Comparison of ENCODE assay signal across 8 mouse cellular contexts in the genomic region with DNA sequence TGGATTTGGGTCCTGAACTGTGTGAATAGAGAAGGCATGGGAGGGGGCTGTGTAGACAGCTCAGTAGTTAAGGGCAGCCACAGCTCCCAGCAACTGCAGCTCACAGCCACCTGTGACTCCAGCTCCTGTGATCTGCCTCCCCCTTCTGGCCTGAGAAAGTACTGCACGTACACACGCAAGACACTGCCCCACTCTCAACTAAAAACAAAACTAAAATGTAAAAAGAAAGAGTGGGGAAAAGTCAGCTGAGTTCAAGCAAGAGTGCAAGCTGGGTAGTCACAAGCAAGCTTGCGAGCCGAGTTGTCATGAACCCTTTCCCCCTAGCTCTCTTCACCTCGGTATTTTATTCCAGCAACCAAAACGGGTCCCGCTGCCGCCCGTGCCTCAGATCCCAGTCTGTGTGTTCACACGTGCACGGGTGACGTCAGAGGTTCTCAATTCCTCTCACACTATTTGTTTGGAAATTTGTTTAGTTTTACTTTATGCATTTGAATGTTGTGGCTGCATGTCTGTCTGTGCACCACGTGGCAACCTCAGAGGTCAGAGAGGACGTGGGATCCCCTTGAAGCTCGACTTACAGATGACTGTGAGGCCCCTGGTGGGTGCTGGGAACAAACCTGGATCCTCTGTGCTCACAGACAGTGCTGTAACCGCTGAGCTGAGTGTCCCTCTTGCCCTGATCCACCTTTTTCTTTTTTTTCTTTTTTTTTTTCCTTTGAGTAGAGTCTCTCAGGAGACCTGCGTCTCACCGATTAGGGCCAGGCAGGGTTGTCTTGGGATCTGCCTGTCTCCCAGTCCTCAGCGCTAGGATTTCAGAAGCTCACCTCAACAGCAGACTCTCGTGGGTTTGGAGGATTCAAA. TPM values are rescaled to one million over a fixed set of nuclear protein-coding genes. Genes with fewer than 3 reads are reported as not detected.
DNase-seq lines count a peak whose midpoint lies in the region; ATAC-seq and TF ChIP-seq lines count a peak whose summit lies in the region.

No protein-coding gene starts in this region.

- peak overlapping the region; percentile 38 for H3K4me3 ChIP-seq in embryonic fibroblast, embryonic 13.5 days (ENCODE audit: insufficient read depth, low read length)
- H3K4me3 ChIP-seq in heart, embryonic 12.5 days = peak overlapping the region; percentile 41
- H3K4me3 ChIP-seq in kidney, embryonic 16.5 days (ENCODE audit: low read length) = peak overlapping the region; percentile 44
- H3K4me3 ChIP-seq in liver, adult 2 months (ENCODE audit: insufficient read depth, low read depth, low read length) = peak overlapping the region; percentile 34

- H3K79me2 ChIP-seq in liver, adult 2 months (ENCODE audit: control insufficient read depth, insufficient read depth, low read length) = no peaks in the 10 kb centered on the region

- peaks cover 69% of the 10 kb centered on the region for H3K27me3 ChIP-seq in heart, embryonic 12.5 days (replicated peaks)
- H3K27me3 ChIP-seq in kidney, embryonic 16.5 days (ENCODE audit: insufficient read depth, low read length) = peaks cover 54% of the 10 kb centered on the region
- H3K27me3 ChIP-seq in liver, adult 2 months (ENCODE audit: control insufficient read depth, insufficient read depth, low read length) = no peaks in the 10 kb centered on the region

- H3K36me3 ChIP-seq in heart, embryonic 12.5 days = no peaks in the 10 kb centered on the region
- H3K36me3 ChIP-seq in kidney, embryonic 16.5 days (ENCODE audit: insufficient read depth, low read length) = no peaks in the 10 kb centered on the region
- H3K36me3 ChIP-seq in liver, adult 2 months (ENCODE audit: control insufficient read depth, insufficient read depth, low read length) = no peaks in the 10 kb centered on the region

- H3K9me3 ChIP-seq in heart, embryonic 12.5 days (replicated peaks) = no peaks in the 10 kb centered on the region
- no peaks in the 10 kb centered on the region for H3K9me3 ChIP-seq in kidney, embryonic 16.5 days (ENCODE audit: low read length)

- no peak overlapping the region for H3K27ac ChIP-seq in embryonic fibroblast, embryonic 13.5 days (ENCODE audit: insufficient read depth, low read length)
- H3K27ac ChIP-seq in heart, embryonic 12.5 days (ENCODE audit: poor library complexity, severe bottlenecking) = no peak overlapping the region
- H3K27ac ChIP-seq in kidney, embryonic 16.5 days (ENCODE audit: low read length) = no peak overlapping the region
- no peak overlapping the region for H3K27ac ChIP-seq in liver, adult 2 months (replicated peaks; ENCODE audit: insufficient read depth, low read depth, low read length)

- peak overlapping the region; percentile 75 for H3K4me2 ChIP-seq in heart, embryonic 12.5 days
- peak overlapping the region; percentile 68 for H3K4me2 ChIP-seq in kidney, embryonic 16.5 days (replicated peaks; ENCODE audit: low read depth, low read length)

- TF ChIP-seq POLR2A in embryonic fibroblast, embryonic 13.5 days (IDR thresholded peaks at IDR 0.05; ENCODE audit: low read depth, low read length) = no peak
- TF ChIP-seq POLR2A in liver, adult 2 months (IDR thresholded peaks at IDR 0.05; ENCODE audit: extremely low read depth, insufficient read depth, low read length) = no peak

- peak; percentile 80 for DNase-seq in 416B (ENCODE audit: low read depth)
- peak; percentile 45 to 67 for DNase-seq in adrenal gland, postnatal 4 days (ENCODE audit: low spot score in 2 of 2)
- peak; percentile 57 for DNase-seq in liver, adult 2 months (ENCODE audit: extremely low read depth, low read depth, low spot score)
- DNase-seq in spleen, postnatal 36 days (ENCODE audit: low spot score in 2 of 2) = peak; percentile 74 to 75

- H3K4me1 ChIP-seq in embryonic fibroblast, embryonic 13.5 days (ENCODE audit: control insufficient read depth, insufficient read depth, low read length) = no peaks in the 10 kb centered on the region
- peaks cover 18% of the 10 kb centered on the region for H3K4me1 ChIP-seq in heart, embryonic 12.5 days (replicated peaks)
- 0 out of 2 replicates have a peak, but pooled peaks cover 7% of the 10 kb centered on the region for H3K4me1 ChIP-seq in kidney, embryonic 16.5 days (ENCODE audit: insufficient read depth, low read length)
- no peaks in the 10 kb centered on the region for H3K4me1 ChIP-seq in liver, adult 2 months (ENCODE audit: control insufficient read depth, insufficient read depth, low read length)

- 7% methylated on average over 20 of the region's 20 CpGs for WGBS in heart, embryonic 12.5 days
- WGBS in kidney, embryonic 16.5 days = 6% methylated on average over 20 of the region's 20 CpGs
- WGBS in liver, adult 2 months = 14% methylated on average over 20 of the region's 20 CpGs

- peak overlapping the region; percentile 59; the same call in 1 of the 2 replicates for H3K9ac ChIP-seq in heart, embryonic 12.5 days
- H3K9ac ChIP-seq in kidney, embryonic 16.5 days (replicated peaks; ENCODE audit: low read length) = 0 out of 2 replicates have a peak overlapping the region, but pooled peaks have one; percentile 54
- H3K9ac ChIP-seq in liver, adult 2 months (ENCODE audit: low read depth, low read length) = peak overlapping the region; percentile 28; the same call in 1 of the 2 replicates

- ATAC-seq in heart, embryonic 12.5 days (ENCODE audit: insufficient number of reproducible peaks, low FRiP score) = peak; percentile 29
- ATAC-seq in kidney, embryonic 16.5 days (ENCODE audit: low FRiP score, low TSS enrichment) = peak; percentile 81
- peak; percentile 83 for ATAC-seq in monocyte, adult 5-6 weeks (replicated peaks; ENCODE audit: insufficient number of reproducible peaks, low FRiP score, low TSS enrichment, poor library complexity, severe bottlenecking)

- TF ChIP-seq CTCF in embryonic fibroblast, embryonic 13.5 days (IDR thresholded peaks at IDR 0.05; ENCODE audit: borderline replicate concordance, insufficient read depth, low read length) = peak; percentile 96
- peak; percentile 94 for TF ChIP-seq CTCF in liver, adult 2 months (IDR thresholded peaks at IDR 0.05; ENCODE audit: low read depth, low read length)

RNA-seq across cellular contexts. Expression of gene Onecut3, which starts 15.0 kb away (rescaled TPM):
- total RNA-seq in adrenal gland, postnatal 4 days (2021) = not detected
- not detected in 2 replicates for polyA plus RNA-seq in embryonic fibroblast, embryonic 13.5 days (2011; ENCODE audit: insufficient read length, low read depth, missing spikeins)
- not detected in 2 replicates for polyA plus RNA-seq in heart, embryonic 12.5 days (2016; fragmentation: Nextera tagmentation; extraction: Ambion mirVana)
- not detected in 2 replicates for polyA plus RNA-seq in kidney, embryonic 16.5 days (2015; fragmentation: Nextera tagmentation; extraction: Ambion mirVana)
- total RNA-seq in liver, adult 2 months (2014; rRNA removed) = not detected in 2 replicates
- not detected in 2 replicates for polyA plus RNA-seq in liver, adult 2 months (2012; rRNA removed)
- total RNA-seq in monocyte, adult 5-6 weeks (2017) = not detected in 3 replicates

RNA-seq across cellular contexts. Expression of gene Atp8b3, which starts 29.3 kb away (rescaled TPM):
- total RNA-seq in adrenal gland, postnatal 4 days (2021) = under 1 TPM; 0.50 to 0.82 TPM
- not detected in 2 replicates for polyA plus RNA-seq in embryonic fibroblast, embryonic 13.5 days (2011; ENCODE audit: insufficient read length, low read depth, missing spikeins)
- 0.05 and 0.17 TPM in 2 replicates for polyA plus RNA-seq in heart, embryonic 12.5 days (2016; fragmentation: Nextera tagmentation; extraction: Ambion mirVana)
- 0.32 and 0.34 TPM in 2 replicates for polyA plus RNA-seq in kidney, embryonic 16.5 days (2015; fragmentation: Nextera tagmentation; extraction: Ambion mirVana)
- not detected in 2 replicates for total RNA-seq in liver, adult 2 months (2014; rRNA removed)
- polyA plus RNA-seq in liver, adult 2 months (2012; rRNA removed) = 0.04 TPM in 1 of 2 replicates, not detected in the other
- total RNA-seq in monocyte, adult 5-6 weeks (2017) = 1.0 to 1.6 TPM in 2 of 3 replicates, not detected in the other

RNA-seq across cellular contexts. Expression of gene Rexo1, which starts 51.7 kb away (rescaled TPM):
- 10 to 100 TPM; 71.7 to 78.9 TPM for total RNA-seq in adrenal gland, postnatal 4 days (2021)
- 19.4 and 21.9 TPM in 2 replicates for polyA plus RNA-seq in embryonic fibroblast, embryonic 13.5 days (2011; ENCODE audit: insufficient read length, low read depth, missing spikeins)
- 21.5 and 22.2 TPM in 2 replicates for polyA plus RNA-seq in heart, embryonic 12.5 days (2016; fragmentation: Nextera tagmentation; extraction: Ambion mirVana)
- polyA plus RNA-seq in kidney, embryonic 16.5 days (2015; fragmentation: Nextera tagmentation; extraction: Ambion mirVana) = 27.2 and 29.8 TPM in 2 replicates
- total RNA-seq in liver, adult 2 months (2014; rRNA removed) = 4.4 and 5.5 TPM in 2 replicates
- 28.1 and 36.8 TPM in 2 replicates for polyA plus RNA-seq in liver, adult 2 months (2012; rRNA removed)
- 21.1 to 32.2 TPM (median 24.1 TPM) in 3 replicates for total RNA-seq in monocyte, adult 5-6 weeks (2017)

Comparison
In these comparisons a context has a peak if more than half of its experiments do, and no peak if none do; other contexts are left out.
1. ATAC-seq: peak in every context shown above with its lines; median percentile 83 in monocyte, adult 5-6 weeks; 81 in kidney, embryonic 16.5 days; 29 in heart, embryonic 12.5 days.